Mouse (Mus musculus): ENCODE data around the gene Aspscr1.

GRCm38 (mm10) chr11:120626785-120627467 is 45.8 kb upstream of the Aspscr1 start:
- TF ChIP-seq CTCF (IDR thresholded peaks at IDR 0.05; ENCODE audit: low read depth, low read length) (no peak), POLR2A (IDR thresholded peaks at IDR 0.05; ENCODE audit: borderline replicate concordance, low read depth, low read length) (no peak)
